Mouse (Mus musculus) liver, adult 2 months (tissue): Measurements from ENCODE around the gene Cela1.

Experiments used
- CTCF ChIP-seq: fragments of 200-500 bp; IDR thresholded peaks from 2 replicates; pipeline ENCODE4 v1.5.1; 2011; ENCODE audit warnings: low read depth, low read length, control low read depth
- POLR2A ChIP-seq: fragments of 200-500 bp; IDR thresholded peaks from 2 replicates; pipeline ENCODE4 v1.6.1; 2011; ENCODE audit warnings: low read length, control low read depth; ENCODE audit not compliant: insufficient read depth; ENCODE audit errors: extremely low read depth

GRCm38 (mm10) chr15:100660805-100661204, 26.9 kb downstream of the Cela1 start:
- TF ChIP-seq CTCF (no peak), POLR2A (no peak)
